Mouse (Mus musculus) urinary bladder, postnatal 14 days (tissue): ENCODE data around the gene Lrrc17.
"Not testable (repeated sequence)": the region's sequence is repeated elsewhere in the genome, so short reads cannot be mapped to it uniquely, and the experiment has no call there.

Source experiments
- DNase-seq: peaks from one replicate; pipeline ENCODE4 v3.0.0; 2021; ENCODE audit warnings: low spot score

Gene Lrrc17

GRCm38 (mm10) chr5:21608311-21609304 lies 65.2 kb downstream of the Lrrc17 start:
- no peak for DNase-seq

GRCm38 (mm10) chr5:21610996-21611395 lies 67.6 kb downstream of the Lrrc17 start:
- DNase-seq, result no peak

GRCm38 (mm10) chr5:21614299-21614698 lies 70.9 kb downstream of the Lrrc17 start:
- not testable (repeated sequence) for DNase-seq

- DNase-seq, result no peak
These were observed 73.2 kb downstream of the Lrrc17 start for GRCm38 (mm10) chr5:21616450-21617009.
